Mouse (Mus musculus): ENCODE measurements around the gene Lrch3.

Lrch3 gene

DNA sequence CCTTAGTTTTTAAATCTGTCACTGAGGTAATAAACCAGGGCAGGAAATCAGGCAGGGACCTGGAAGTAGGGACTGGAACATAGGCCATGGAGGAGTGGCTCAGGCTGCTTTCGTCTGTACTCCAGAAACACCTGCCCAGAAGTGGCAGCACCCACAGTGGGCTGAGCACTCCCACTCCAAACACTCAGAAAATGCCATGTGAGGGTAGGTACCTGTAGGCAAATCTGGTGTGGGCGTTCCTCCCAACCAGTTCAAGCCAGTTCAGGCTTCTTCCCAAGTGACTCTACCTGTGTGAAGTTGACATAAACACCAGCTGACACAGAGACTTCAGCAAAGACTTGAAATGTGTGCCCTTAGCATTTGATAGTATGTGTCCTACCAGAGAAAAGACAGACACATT lies 70.7 kb downstream of the Lrch3 start:
- DNase-seq (ENCODE audit: low read depth, low spot score): no peak

DNA sequence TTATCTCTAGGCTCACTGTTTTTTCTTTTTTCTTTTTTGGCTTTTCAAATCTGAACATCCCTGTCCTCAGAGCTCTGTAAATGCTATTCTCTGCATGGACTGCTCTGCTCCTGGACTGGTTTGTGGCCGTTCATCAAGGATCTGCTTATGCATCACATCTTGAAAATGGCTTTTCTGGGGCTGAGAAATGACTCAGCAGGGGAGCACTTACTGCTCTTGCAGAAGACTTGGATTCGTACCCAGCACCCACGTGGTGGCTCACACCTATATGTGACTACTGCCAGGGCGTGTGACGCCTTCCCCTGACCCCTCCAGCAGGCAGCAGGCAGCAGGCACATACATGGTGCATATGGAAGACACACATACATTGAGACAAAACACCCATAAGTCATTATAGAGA lies 78.3 kb downstream of the Lrch3 start:
- no peak for DNase-seq (ENCODE audit: low read depth, low spot score)

DNA sequence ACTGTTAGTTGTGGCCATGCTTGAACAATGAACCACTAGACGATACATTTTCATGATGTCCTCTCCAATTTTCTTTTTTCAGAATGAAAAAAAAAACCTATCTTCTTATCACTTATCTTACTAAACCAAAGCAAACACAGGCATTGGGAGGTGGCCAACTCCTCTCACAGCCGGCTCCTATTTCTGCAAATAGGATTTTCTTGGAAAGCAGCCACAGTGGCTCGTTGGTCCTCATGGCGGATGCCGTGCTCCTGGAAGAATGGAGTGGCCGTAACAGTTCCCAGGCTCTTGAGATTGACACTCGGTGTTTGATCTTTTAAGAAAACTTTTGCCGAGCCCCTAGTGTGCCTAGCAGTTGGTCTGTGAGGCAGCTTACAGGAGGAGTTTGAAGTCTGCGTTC lies 91.3 kb downstream of the Lrch3 start:
- DNase-seq (ENCODE audit: low read depth, low spot score): no peak

DNA sequence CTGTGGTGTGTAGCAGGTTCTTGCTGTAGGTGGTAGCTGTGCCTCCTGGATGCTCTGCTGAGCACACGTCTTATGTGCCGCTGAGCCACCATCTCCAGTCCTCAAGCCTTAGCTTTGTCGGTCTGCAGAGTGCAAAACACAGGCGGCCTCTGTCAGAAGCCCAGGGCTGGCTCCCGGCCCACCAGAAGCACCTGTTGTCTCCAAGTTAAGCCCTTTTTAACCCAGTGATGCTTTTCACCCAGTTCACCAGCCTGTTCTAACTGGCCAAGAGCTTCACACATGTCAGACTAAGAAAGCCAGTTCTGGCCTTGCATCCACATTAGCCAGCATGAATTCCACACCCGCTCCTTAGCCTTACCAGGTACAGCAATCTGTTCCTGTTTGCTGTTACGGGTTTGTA lies 93.0 kb downstream of the Lrch3 start:
- DNase-seq (ENCODE audit: low read depth, low spot score): no peak

- no peak for DNase-seq (ENCODE audit: low read depth, low spot score)
These were observed 93.5 kb downstream of the Lrch3 start for GRCm38 (mm10) chr16:33007436-33007835.

DNA sequence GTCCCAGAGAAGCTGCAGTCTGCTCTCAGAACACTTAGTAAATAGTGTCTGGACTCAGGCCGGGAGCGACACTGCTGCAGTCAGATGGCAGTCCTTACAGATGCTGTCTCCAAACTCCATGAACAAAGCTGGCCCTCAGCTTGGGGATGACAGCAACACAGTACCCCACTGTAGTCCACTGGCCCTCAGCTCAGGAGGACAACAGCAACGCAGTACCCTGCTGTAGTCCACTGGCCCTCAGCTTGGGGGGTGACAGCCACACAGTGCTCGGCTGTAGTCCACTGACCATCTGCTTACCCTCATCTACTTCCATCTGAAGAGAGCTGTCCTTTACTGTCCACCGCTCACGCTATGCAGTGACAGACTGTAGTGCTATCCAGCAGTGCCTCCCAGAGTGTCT lies 96.3 kb downstream of the Lrch3 start:
- no peak for DNase-seq (ENCODE audit: low read depth, low spot score)

DNA sequence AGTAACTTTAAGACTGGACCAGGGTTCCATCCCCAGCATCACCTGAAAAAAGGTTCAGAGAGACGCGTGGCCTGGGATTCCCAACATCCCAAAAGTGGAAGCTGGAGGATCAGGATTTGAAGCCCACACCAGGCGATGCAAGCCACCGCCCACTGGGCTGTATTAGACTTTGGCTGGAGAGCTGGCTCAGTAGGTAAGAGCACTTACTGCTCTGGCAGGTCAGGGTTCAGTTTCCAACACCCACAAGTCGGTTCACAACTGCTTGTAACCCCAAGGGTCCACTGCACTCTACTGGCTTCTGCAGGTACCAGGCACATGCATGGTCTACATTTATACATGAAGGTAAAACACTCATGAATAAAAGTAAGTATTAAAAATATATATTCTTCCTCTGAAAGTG lies 99.9 kb downstream of the Lrch3 start:
- no peak for DNase-seq (ENCODE audit: low read depth, low spot score)

- no peak for DNase-seq (ENCODE audit: low read depth, low spot score)
These were observed 101.0 kb downstream of the Lrch3 start for GRCm38 (mm10) chr16:33014921-33015320.

- no peak for DNase-seq (ENCODE audit: low read depth, low spot score)
These were observed 101.6 kb downstream of the Lrch3 start for GRCm38 (mm10) chr16:33015396-33015907.

DNA sequence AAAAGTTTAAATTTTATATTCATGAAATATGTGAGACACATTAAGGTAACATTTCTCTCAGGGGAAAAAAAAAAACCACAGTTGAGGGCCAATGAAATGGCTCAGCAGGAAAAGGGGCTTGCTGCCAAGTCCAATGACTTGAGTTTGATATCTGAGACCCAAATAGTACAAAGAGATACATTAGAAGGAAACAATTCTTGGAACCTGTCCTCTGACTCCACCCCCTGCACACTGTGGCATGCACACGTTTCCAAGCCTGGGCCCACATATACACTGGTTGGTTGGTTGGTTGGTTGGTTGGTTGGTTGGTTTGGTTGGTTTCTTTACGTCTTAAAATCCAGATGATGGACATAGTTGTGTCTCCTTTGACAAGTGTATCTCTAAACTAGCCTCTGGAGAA lies 102.1 kb downstream of the Lrch3 start:
- no peak for DNase-seq (ENCODE audit: low read depth, low spot score)

GRCm38 (mm10) chr16:33017677-33018349 lies 103.9 kb downstream of the Lrch3 start:
- DNase-seq (ENCODE audit: low read depth, low spot score): no peak

DNA sequence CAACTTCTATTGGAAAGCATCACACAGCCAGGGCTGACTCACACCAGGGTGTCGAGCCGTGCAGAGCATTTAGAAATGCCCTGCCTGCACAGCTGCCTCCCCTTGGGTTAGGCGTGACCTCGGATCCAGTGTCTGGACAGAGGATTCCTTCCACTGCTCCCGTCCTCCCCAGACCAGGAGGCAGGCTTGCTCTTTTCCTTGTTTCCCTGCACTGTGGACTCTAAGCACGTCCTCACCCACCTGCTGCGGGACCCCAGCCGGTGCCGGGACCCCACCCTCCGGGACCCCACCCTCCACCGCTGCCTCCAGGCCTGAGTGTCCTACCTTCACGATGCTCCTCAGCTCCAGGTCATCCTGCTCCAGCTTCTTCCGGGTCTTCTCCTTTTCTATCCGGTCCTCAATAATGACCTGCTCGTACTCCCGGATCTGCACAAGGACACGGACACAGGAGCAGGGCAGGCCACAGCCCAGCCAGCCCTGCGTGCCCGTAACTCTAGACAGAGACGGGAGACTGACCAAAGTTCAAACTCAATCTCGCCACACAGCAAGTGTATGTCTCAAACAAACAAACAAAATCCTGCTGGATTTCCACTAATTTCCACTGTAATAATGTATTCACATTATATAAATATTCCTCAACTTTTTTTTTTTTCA lies 105.3 kb downstream of the Lrch3 start:
- no peak for DNase-seq (ENCODE audit: low read depth, low spot score)

GRCm38 (mm10) chr16:33021381-33021780 lies 107.5 kb downstream of the Lrch3 start:
- no peak for DNase-seq (ENCODE audit: low read depth, low spot score)

- no peak for DNase-seq (ENCODE audit: low read depth, low spot score)
These were observed 109.8 kb downstream of the Lrch3 start for GRCm38 (mm10) chr16:33023750-33024149.

- no peak for DNase-seq (ENCODE audit: low read depth, low spot score)
These were observed 110.7 kb downstream of the Lrch3 start for GRCm38 (mm10) chr16:33024456-33025104.

DNA sequence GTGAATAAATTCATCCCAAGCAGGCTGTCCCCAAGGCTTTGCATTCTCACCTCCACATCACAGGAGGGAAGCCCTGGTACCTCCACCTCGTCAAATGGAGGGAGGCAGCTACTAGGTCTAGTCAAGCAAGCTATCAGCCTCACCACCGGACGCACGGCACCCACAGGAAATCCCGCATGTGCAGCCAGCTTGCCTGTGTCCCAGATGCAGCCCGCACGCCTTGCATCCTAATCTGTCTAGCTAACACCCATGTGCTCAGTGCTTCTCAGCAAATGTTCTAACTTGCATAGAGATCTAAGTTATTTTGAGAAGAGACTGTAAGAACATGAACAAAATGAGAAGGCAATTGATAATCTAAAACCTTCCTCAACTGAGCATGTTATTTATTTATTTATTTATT lies 112.5 kb downstream of the Lrch3 start:
- no peak for DNase-seq (ENCODE audit: low read depth, low spot score)

GRCm38 (mm10) chr16:33036006-33036405 lies 122.1 kb downstream of the Lrch3 start:
- DNase-seq (ENCODE audit: low read depth, low spot score): no peak

GRCm38 (mm10) chr16:33042682-33043081 lies 128.8 kb downstream of the Lrch3 start:
- no peak for DNase-seq (ENCODE audit: low read depth, low spot score)

DNA sequence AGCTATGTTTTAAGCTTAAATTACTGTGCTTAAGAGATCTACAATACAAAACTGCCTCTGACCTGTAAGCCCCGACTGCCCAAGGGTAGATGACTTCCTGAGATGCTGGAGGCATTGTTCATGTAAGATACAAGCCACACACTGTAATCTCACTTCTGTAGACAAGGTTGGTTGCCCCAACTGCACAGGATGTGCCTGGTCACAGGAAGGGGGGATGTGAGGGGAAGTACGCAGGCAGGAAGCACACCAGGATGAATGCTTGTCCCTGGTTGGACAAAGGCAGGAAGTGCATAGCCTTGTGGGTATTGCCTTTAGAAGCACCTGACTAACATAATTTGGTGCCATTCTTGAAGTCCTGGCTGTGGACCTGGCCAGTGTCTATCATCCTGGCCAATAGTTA lies 129.4 kb downstream of the Lrch3 start:
- no peak for DNase-seq (ENCODE audit: low read depth, low spot score)

DNA sequence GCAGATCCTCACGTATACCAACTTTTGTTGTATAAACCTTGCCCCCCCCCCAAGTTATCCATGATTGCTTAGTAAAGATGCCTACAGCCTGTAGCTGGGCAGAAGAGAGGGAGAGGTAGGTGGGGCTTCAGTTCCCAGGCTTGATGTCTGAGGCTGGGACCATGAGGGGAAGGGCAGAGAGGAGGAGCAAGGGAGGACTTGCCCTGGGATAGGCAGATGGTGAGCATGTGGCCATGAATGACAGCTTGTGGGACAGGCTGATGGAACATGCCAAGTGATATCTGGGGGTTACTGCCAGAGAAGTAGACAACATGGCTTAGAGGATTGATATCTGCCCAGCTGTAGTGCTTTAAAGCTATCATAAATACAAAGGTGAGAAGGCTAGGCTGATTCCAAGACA lies 134.1 kb downstream of the Lrch3 start:
- DNase-seq (ENCODE audit: low read depth, low spot score): no peak

- DNase-seq (ENCODE audit: low read depth, low spot score): no peak
These were observed 134.8 kb downstream of the Lrch3 start for GRCm38 (mm10) chr16:33048686-33049085.

DNA sequence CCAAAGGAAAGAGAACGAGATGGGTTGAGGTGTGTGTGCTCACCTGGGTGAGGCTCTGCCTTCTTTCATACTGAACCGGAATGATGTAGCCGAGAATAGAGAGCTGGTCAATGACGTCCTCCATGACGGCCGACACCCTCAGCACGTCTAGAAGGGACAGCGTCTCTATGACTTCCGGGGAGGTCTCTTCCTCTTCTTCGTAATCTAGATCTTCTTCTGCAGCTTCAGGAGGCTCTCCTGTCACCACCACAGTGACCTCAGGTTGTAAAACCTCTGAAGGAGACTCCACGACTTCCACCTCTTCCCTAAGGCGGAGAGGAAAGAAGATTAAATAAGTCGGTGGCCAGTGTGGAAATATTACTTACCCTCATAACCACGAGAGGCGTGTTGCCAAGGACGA lies 135.9 kb downstream of the Lrch3 start:
- DNase-seq (ENCODE audit: low read depth, low spot score): no peak

DNA sequence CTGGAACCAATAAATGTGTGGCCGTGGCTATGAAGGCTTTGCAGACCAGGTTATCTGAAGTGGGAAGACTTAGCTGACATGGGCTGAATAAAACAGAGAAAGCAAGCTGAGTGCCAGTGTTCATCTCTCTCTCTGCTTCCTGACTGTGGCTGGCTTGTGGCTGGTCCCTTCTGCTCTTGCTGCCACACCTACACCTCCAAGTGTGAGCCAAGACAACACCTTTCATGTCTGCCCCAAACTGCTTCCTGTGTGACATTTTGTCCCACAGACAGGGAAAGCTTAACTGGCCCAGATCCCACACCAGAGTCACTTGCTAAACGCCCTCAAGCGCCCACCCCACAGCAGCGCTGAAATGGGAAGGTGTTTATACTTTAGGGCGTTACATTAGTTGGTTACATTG lies 139.2 kb downstream of the Lrch3 start:
- no peak for DNase-seq (ENCODE audit: low read depth, low spot score)

Measured in brain, embryonic 18.5 days (tissue).